Mouse (Mus musculus) fibroblast of lung, adult 2 months (primary cell): Measurements from ENCODE around the gene Cyb561a3.
A peak's percentile ranks its signal among the peaks of the same experiment; 100 is the strongest.
"Not testable (repeated sequence)": the region's sequence is repeated elsewhere in the genome, so short reads cannot be mapped to it uniquely, and the experiment has no call there.

Experiments used
- DNase-seq: peaks from one replicate; pipeline ENCODE4 v3.0.0-alpha.2; 2011; ENCODE audit warnings: low read depth

Gene Cyb561a3

GRCm38 (mm10) chr19:10576690-10577561 lies at the start of gene Cyb561a3, which contains the start of gene Tmem138:
Gene Cyb561a3 (plus strand): TSS chr19:10577172.
Gene Tmem138 (minus strand): TSS chr19:10577362.
- DNase-seq, result peak; percentile 92

GRCm38 (mm10) chr19:10530082-10530481 lies 46.9 kb upstream of the Cyb561a3 start:
- DNase-seq, result no peak

- no peak for DNase-seq
Observed at GRCm38 (mm10) chr19:10539454-10539853, 37.5 kb upstream of the Cyb561a3 start.

- DNase-seq, result no peak
Observed at GRCm38 (mm10) chr19:10555624-10556510, 21.1 kb upstream of the Cyb561a3 start, which contains the start of gene Tmem216. Gene Tmem216 (minus strand): TSS chr19:10556238.

- no peak for DNase-seq
Observed at GRCm38 (mm10) chr19:10557001-10557400, 20.0 kb upstream of the Cyb561a3 start.

GRCm38 (mm10) chr19:10557430-10557829 lies 19.5 kb upstream of the Cyb561a3 start:
- no peak for DNase-seq

- DNase-seq, result not testable (repeated sequence)
Observed at GRCm38 (mm10) chr19:10557837-10558375, 19.1 kb upstream of the Cyb561a3 start.

- no peak for DNase-seq
Observed at GRCm38 (mm10) chr19:10560108-10560507, 16.9 kb upstream of the Cyb561a3 start.

GRCm38 (mm10) chr19:10561558-10562314 lies 15.2 kb upstream of the Cyb561a3 start:
- DNase-seq, result no peak

GRCm38 (mm10) chr19:10562351-10562750 lies 14.6 kb upstream of the Cyb561a3 start:
- no peak for DNase-seq

- no peak for DNase-seq
Observed at GRCm38 (mm10) chr19:10564278-10564677, 12.7 kb upstream of the Cyb561a3 start.

- DNase-seq, result no peak
Observed at GRCm38 (mm10) chr19:10565217-10565616, 11.8 kb upstream of the Cyb561a3 start.

- DNase-seq, result no peak
Observed at GRCm38 (mm10) chr19:10569627-10570026, 7.3 kb upstream of the Cyb561a3 start.

- no peak for DNase-seq
Observed at GRCm38 (mm10) chr19:10580102-10580501, 3.1 kb downstream of the Cyb561a3 start.

GRCm38 (mm10) chr19:10580761-10581160 lies 3.8 kb downstream of the Cyb561a3 start:
- no peak for DNase-seq

- no peak for DNase-seq
Observed at GRCm38 (mm10) chr19:10581984-10582383, 5.0 kb downstream of the Cyb561a3 start.

GRCm38 (mm10) chr19:10583550-10584146 lies 6.7 kb downstream of the Cyb561a3 start:
- no peak for DNase-seq

GRCm38 (mm10) chr19:10585112-10585511 lies 8.1 kb downstream of the Cyb561a3 start:
- no peak for DNase-seq

- DNase-seq, result no peak
Observed at GRCm38 (mm10) chr19:10587231-10587630, 10.3 kb downstream of the Cyb561a3 start.

- DNase-seq, result no peak
Observed at GRCm38 (mm10) chr19:10589127-10589857, 12.3 kb downstream of the Cyb561a3 start.
